Mouse (Mus musculus): ENCODE data around the gene Rgn. TPM values are rescaled to one million over a fixed set of nuclear protein-coding genes. Genes with fewer than 3 reads are reported as not detected.

Gene Rgn
- polyA plus RNA-seq, 1 experiment from 2014 or later = 1.9 TPM

DNA sequence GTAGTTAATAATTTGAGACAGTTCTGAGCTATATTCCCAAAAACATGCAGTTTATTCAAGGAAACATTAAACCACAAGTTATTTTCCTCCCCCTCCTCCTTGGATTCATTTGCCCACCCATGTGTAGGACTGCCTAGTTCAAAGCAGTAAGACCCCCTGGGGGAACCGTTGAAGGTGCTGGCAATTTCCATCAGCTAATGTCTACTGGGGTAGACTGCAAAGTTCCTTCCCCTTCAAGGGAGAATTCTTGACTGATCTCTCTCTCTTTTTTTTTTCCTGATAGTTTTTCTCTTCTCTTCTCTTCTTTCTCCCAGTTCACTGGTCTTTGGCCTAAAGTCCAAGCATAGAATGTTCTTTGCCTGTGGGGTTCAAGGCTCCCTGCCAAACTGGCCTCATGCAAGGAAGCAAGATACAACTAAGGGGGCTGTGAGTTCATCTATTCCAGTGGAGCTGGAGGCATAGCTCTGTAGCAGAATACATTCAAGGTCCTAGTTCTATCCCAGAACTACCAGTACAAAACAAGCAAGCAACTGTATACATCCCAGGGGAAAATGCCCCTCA, 627 bp upstream of the Rgn start:
- H3K9me3 ChIP-seq (ENCODE audit: low read depth, low read length) = no peaks in the 10 kb centered on the region
- no peaks in the 10 kb centered on the region for H3K27me3 ChIP-seq (ENCODE audit: insufficient read depth, low read length)
- no peak overlapping the region for H3K9ac ChIP-seq
- peak overlapping the region; percentile 90; the same call in 1 of the 2 replicates for H3K27ac ChIP-seq (ENCODE audit: low read depth)
- ATAC-seq (ENCODE audit: insufficient read depth) = no peak
- peak overlapping the region; percentile 65 for H3K4me2 ChIP-seq
- H3K4me3 ChIP-seq (ENCODE audit: low read depth, low read length) = no peak overlapping the region
- no peaks in the 10 kb centered on the region for H3K4me1 ChIP-seq (ENCODE audit: insufficient read depth)
- H3K36me3 ChIP-seq (ENCODE audit: insufficient read depth) = no peaks in the 10 kb centered on the region
- WGBS = 29% methylated on average over 1 of the region's 1 CpGs
- DNase-seq = no peak
- no peak for TF ChIP-seq CTCF (IDR thresholded peaks at IDR 0.05; ENCODE audit: low read depth)

GRCm38 (mm10) chrX:20552199-20552598, 2.6 kb downstream of the Rgn start:
- no peak for TF ChIP-seq CTCF (IDR thresholded peaks at IDR 0.05; ENCODE audit: low read depth)
- no peaks in the 10 kb centered on the region for H3K27me3 ChIP-seq (ENCODE audit: insufficient read depth, low read length)
- ATAC-seq (ENCODE audit: insufficient read depth) = no peak
- no peak overlapping the region for H3K4me2 ChIP-seq
- H3K36me3 ChIP-seq (ENCODE audit: insufficient read depth) = no peaks in the 10 kb centered on the region
- no peaks in the 10 kb centered on the region for H3K4me1 ChIP-seq (ENCODE audit: insufficient read depth)
- no peak overlapping the region for H3K4me3 ChIP-seq (ENCODE audit: low read depth, low read length)
- DNase-seq = no peak
- H3K9me3 ChIP-seq (ENCODE audit: low read depth, low read length) = no peaks in the 10 kb centered on the region
- H3K27ac ChIP-seq (ENCODE audit: low read depth) = no peak overlapping the region
- H3K9ac ChIP-seq = no peak overlapping the region
- 67% methylated on average over 2 of the region's 2 CpGs for WGBS

DNA sequence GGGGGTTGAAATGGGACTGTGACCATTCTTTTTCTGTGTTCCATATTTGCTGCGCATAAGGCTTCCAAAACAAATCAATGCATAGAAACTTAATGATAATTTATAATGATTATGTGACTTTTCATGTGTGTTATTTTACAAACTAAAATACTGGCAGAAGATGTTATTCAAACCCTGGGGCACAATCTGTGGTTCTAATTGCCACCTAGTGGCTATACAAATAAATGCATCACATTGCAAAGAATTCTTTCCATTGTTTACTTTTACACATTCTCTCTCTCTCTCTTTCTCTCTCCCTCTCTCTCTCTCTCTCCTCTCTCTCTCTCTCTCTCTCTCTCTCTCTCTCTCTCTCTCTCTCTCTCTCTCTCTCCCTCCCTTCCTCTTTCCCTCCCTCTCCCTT, 12.3 kb downstream of the Rgn start:
- 38% methylated on average over 1 of the region's 1 CpGs for WGBS
- Histone ChIP-seq H3K4me3 (ENCODE audit: low read depth, low read length) (no peak overlapping the region), H3K27me3 (ENCODE audit: insufficient read depth, low read length) (no peaks in the 10 kb centered on the region), H3K9ac (no peak overlapping the region), H3K4me1 (ENCODE audit: insufficient read depth) (no peaks in the 10 kb centered on the region), H3K27ac (ENCODE audit: low read depth) (no peak overlapping the region), H3K36me3 (ENCODE audit: insufficient read depth) (no peaks in the 10 kb centered on the region), H3K4me2 (no peak overlapping the region), H3K9me3 (ENCODE audit: low read depth, low read length) (no peaks in the 10 kb centered on the region)
- DNase-seq = peak; percentile 63
- ATAC-seq (ENCODE audit: insufficient read depth) = no peak
- TF ChIP-seq CTCF (IDR thresholded peaks at IDR 0.05; ENCODE audit: low read depth) = peak; percentile 56

DNA sequence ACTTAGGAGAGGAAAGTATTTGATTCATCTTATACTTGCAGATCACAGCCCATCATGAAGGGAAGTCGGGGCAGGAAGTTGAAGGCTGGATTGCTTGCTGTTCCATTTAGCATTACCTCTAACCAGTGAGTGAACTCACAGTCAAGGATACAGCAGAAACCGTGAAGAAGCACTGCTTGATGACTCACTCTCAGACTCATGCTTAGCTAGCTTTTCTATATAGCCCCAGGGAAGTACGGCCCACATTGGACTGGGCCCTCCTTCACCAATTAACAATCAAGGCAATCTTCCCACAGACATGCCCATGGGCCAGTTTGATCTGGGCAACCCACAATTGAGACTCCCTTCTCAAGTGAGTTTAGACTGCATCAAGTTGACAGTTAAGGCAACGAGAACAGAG, 14.4 kb downstream of the Rgn start:
- ATAC-seq (ENCODE audit: insufficient read depth) = no peak
- 70% methylated on average over 4 of the region's 4 CpGs for WGBS
- H3K9me3 ChIP-seq (ENCODE audit: low read depth, low read length) = no peaks in the 10 kb centered on the region

GRCm38 (mm10) chrX:20571024-20571423, 21.4 kb downstream of the Rgn start:
- H3K9ac ChIP-seq = no peak overlapping the region
- TF ChIP-seq CTCF (IDR thresholded peaks at IDR 0.05; ENCODE audit: low read depth) = no peak
- no peaks in the 10 kb centered on the region for H3K4me1 ChIP-seq (ENCODE audit: insufficient read depth)
- H3K9me3 ChIP-seq (ENCODE audit: low read depth, low read length) = no peaks in the 10 kb centered on the region
- H3K36me3 ChIP-seq (ENCODE audit: insufficient read depth) = no peaks in the 10 kb centered on the region
- no peaks in the 10 kb centered on the region for H3K27me3 ChIP-seq (ENCODE audit: insufficient read depth, low read length)
- no peak overlapping the region for H3K4me3 ChIP-seq (ENCODE audit: low read depth, low read length)
- peak; percentile 95 for ATAC-seq (ENCODE audit: insufficient read depth)
- peak overlapping the region; percentile 48; the same call in 1 of the 2 replicates for H3K27ac ChIP-seq (ENCODE audit: low read depth)
- WGBS = 23% methylated on average over 2 of the region's 2 CpGs
- H3K4me2 ChIP-seq = no peak overlapping the region
- peak; percentile 86 for DNase-seq

More for the DNA sequence above, 14.4 kb downstream of the Rgn start:
- Histone ChIP-seq H3K36me3 (ENCODE audit: insufficient read depth) (no peaks in the 10 kb centered on the region), H3K4me1 (ENCODE audit: insufficient read depth) (no peaks in the 10 kb centered on the region), H3K27me3 (ENCODE audit: insufficient read depth, low read length) (no peaks in the 10 kb centered on the region), H3K4me2 (no peak overlapping the region), H3K9ac (no peak overlapping the region), H3K4me3 (ENCODE audit: low read depth, low read length) (no peak overlapping the region), H3K27ac (ENCODE audit: low read depth) (no peak overlapping the region)
- no peak for TF ChIP-seq CTCF (IDR thresholded peaks at IDR 0.05; ENCODE audit: low read depth)
- DNase-seq = no peak

GRCm38 (mm10) chrX:20572683-20573082, 23.1 kb downstream of the Rgn start:
- Histone ChIP-seq H3K27ac (ENCODE audit: low read depth) (no peak overlapping the region), H3K9me3 (ENCODE audit: low read depth, low read length) (no peaks in the 10 kb centered on the region), H3K4me3 (ENCODE audit: low read depth, low read length) (no peak overlapping the region), H3K27me3 (ENCODE audit: insufficient read depth, low read length) (no peaks in the 10 kb centered on the region), H3K36me3 (ENCODE audit: insufficient read depth) (no peaks in the 10 kb centered on the region), H3K4me2 (no peak overlapping the region), H3K9ac (no peak overlapping the region), H3K4me1 (ENCODE audit: insufficient read depth) (no peaks in the 10 kb centered on the region)
- DNase-seq (no peak), ATAC-seq (ENCODE audit: insufficient read depth) (no peak)
- WGBS = 51% methylated on average over 9 of the region's 9 CpGs
- TF ChIP-seq CTCF (IDR thresholded peaks at IDR 0.05; ENCODE audit: low read depth) = no peak

DNA sequence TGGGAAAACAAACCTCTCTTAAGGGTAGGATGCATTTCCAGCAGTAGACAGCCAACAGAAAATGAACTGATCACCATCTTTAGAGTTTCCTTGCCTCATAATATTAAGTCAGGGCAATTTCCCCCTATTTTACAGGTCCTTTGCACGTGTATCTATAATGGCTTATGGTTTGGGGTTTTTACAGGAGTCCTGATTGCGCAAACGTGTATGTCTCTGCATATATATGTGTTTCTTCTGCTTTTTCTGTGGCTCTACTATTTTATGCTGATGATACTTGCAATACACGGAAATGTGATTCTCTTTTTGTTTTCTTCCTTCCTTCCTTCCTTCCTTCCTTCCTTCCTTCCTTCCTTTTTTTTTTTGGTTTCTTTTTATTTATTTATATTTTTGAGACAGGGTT, 24.3 kb downstream of the Rgn start:
- Histone ChIP-seq H3K9me3 (ENCODE audit: low read depth, low read length) (no peaks in the 10 kb centered on the region), H3K9ac (no peak overlapping the region), H3K4me2 (no peak overlapping the region), H3K27me3 (ENCODE audit: insufficient read depth, low read length) (no peaks in the 10 kb centered on the region), H3K36me3 (ENCODE audit: insufficient read depth) (no peaks in the 10 kb centered on the region), H3K4me3 (ENCODE audit: low read depth, low read length) (no peak overlapping the region), H3K4me1 (ENCODE audit: insufficient read depth) (no peaks in the 10 kb centered on the region), H3K27ac (ENCODE audit: low read depth) (no peak overlapping the region)
- TF ChIP-seq CTCF (IDR thresholded peaks at IDR 0.05; ENCODE audit: low read depth) = no peak
- ATAC-seq (ENCODE audit: insufficient read depth) (no peak), DNase-seq (no peak)
- WGBS = 79% methylated on average over 4 of the region's 4 CpGs

DNA sequence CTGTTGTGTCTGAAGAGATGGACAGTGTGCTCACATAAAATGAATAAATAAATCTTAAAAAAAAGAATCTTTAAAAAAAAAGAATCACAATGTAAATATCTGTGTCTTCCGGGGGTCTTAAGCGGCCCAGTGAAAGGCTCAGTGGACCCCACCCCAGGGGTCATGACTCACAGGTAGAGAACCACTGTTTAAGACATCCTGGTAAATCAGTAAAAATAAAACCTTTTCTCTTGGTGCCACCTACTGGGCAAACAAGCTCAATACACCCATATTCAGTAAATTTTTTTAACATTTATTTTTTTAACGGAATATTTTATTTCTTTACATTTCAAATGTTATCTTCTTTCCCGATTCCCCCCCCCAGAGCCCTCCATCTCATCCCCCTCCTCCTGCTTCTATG, 38.4 kb downstream of the Rgn start:
- ATAC-seq (ENCODE audit: insufficient read depth) (no peak), DNase-seq (peak; percentile 46)
- no peak overlapping the region for H3K4me2 ChIP-seq
- H3K36me3 ChIP-seq (ENCODE audit: insufficient read depth) = no peaks in the 10 kb centered on the region
- no peaks in the 10 kb centered on the region for H3K4me1 ChIP-seq (ENCODE audit: insufficient read depth)
- no peak overlapping the region for H3K4me3 ChIP-seq (ENCODE audit: low read depth, low read length)
- no peaks in the 10 kb centered on the region for H3K27me3 ChIP-seq (ENCODE audit: insufficient read depth, low read length)
- TF ChIP-seq CTCF (IDR thresholded peaks at IDR 0.05; ENCODE audit: low read depth) = peak; percentile 26; the same call in 1 of the 2 replicates
- WGBS = 17% methylated on average over 4 of the region's 4 CpGs
- H3K9me3 ChIP-seq (ENCODE audit: low read depth, low read length) = no peaks in the 10 kb centered on the region
- H3K9ac ChIP-seq = no peak overlapping the region
- no peak overlapping the region for H3K27ac ChIP-seq (ENCODE audit: low read depth)
